Mouse (Mus musculus) spleen, postnatal 14 days (tissue): ENCODE measurements around the gene Spdef.

Experiments
- DNase-seq, 2 experiments: peaks; one replicate each; pipeline ENCODE4 v3.0.0; 2021 to 2022; ENCODE audit warnings: low spot score in 2 of 2

Spdef gene

DNA sequence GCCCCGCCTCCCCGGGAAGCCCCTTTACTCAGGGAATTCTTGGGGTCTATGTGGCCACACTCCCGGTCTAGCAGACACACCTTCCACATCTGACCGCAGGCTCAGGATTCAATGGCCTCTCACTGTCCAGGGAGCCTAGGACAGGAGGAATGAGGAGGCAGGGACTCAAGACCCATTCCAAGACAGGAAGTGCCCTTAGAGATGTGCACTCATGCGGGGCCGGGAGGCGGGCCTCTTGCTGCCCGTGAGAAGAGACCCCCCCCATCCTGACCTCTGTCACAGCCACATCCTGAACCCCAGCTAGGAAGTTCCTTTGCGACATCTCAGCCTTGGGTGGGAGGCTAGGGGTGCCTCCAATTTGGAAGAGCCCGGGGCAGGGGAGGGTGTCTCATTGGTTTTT lies 3.7 kb downstream of the Spdef start:
- DNase-seq, result no peak

DNA sequence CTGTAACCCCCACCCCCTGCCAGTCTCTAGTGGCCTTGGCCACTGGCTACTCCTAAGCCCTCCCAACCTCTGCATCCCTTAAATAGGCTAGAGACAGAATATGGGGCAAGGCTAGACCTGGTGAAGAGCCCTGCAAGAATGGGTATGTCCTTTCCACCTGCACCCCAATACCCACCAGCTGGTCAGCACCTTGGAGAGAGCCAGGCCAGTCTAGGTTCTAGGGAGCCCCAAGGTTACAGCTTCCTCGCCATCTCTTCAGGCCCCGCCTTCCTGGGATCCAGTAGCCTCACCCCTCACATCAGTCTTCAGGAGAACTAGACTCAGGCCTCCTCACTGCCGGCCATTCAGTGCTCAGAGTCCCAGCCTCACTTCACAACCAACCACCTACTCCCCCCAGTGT lies 4.4 kb downstream of the Spdef start:
- DNase-seq, result no peak

DNA sequence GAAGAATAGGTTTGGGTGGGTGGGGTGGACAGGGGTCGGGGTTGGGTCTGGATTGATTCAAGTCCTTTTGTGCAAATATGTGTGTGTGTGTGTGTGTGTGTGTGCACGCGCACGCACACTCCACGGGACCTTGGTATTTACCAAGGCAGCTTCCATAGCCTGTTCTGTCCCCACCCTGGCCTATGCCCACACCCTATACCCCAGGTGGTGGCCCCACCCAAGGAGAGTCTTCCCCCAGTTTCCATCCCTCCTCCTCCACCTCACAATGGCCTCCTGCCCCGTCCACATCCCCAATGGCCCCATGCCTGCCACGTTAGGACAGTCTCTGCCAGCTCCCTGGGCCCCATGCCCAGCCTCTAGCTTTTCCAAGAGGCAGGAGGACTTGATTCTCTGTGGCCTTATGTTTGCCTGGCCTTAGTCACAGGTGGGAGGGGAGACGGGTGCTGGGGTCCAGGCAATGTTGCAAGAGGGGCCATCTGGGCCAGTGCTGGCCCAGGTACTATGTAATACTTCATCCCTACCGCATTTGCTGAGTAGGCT lies 7.6 kb downstream of the Spdef start:
- DNase-seq, result no peak

DNA sequence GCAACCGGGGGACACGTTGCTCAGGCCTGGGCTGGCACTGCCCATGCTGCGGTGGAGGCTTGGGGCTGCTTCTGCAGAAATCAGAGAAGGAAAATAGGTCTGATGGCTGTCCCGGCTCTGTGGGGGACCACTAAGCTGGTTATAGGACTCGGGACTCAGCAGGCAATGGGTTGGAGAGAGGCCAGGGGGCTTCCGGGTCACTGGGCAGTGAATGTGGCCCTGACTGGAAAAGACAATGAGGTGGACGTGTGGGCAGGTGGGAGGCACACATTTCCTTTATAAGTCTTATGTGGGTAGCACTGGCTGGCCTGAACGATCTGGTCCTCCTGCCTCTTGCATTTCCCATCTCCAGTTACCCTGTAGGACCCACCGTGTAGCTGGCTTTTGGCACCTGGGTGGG lies 8.4 kb downstream of the Spdef start:
- DNase-seq, result no peak

DNA sequence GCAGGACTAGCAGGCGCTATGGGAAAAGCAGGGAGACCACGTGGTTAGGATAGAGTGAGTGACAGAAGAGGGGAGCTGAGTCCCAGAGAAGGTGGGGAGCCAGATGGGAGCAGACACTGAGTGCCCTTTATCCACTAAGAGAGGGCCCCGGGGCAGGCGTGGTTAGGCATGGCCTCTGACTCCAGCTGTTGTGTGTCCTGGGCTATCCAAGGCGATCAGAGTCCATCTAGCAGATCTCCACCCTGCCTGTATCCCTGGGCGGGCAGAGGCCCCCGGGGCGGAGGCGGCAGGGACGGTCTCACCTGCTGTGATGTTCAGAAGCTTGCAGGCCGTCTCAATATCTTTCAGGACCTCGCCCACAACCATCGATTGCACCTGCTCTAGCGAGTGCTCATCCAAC lies 9.1 kb downstream of the Spdef start:
- DNase-seq, result no peak

DNA sequence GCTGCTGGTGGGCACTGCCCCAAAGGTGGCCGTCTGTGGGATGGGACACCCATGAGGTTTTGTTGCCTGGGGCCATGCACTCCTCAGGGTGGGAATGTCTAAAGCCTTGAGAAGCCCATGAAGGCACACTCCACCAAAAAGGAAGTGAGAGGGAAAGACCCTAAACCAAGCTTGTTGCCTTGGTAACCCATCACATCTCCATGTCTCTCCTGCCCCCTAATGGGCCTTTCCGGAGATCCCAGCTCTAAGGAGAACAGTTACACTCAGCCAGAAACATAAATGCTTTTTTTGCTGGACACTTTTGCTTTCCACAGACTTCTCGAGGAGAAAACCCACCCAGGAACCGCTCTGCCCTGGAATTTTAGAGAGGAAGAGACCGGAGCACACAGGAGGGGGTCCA lies 10.5 kb downstream of the Spdef start:
- DNase-seq, result no peak

DNA sequence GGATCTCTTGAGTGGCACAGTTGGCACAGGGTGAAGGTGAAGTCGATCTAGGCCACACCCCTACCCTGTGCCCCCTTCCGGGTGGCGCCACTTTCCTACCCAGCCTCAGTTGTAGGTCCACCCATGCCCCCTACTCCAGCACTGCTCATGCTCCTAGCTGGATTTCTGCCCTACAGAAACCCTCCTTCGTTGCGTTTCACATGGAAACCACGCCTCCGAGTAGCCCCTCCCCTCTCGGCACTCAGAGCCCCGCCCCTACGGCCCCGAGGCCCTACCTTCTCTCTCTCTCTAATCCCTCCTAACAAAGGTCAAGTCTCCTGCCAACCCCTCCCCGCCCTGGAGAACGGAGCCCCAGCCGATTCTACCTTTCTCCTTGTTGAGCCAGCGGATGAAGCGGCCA lies 12.0 kb downstream of the Spdef start:
- DNase-seq, result no peak

DNA sequence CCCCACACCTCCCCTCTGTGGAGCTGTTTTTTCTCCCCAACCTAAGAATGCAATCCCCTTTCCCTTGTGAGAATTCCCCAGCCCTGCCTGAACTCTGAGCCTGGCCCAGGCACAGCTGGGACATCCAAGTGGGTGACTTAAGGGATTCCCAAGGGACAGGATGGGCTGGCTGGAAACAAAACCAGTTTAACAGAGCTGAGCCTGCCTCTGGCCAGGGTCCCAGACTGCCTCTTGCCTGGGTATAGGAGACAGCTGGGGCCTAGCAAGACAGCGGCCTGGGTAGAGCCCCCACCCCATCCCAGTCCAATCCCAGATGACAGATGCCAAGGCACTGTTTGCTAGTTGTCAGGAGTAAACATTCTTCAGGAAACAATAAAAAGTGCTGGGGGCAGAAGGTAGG lies 15.9 kb downstream of the Spdef start:
- DNase-seq, result no peak

DNA sequence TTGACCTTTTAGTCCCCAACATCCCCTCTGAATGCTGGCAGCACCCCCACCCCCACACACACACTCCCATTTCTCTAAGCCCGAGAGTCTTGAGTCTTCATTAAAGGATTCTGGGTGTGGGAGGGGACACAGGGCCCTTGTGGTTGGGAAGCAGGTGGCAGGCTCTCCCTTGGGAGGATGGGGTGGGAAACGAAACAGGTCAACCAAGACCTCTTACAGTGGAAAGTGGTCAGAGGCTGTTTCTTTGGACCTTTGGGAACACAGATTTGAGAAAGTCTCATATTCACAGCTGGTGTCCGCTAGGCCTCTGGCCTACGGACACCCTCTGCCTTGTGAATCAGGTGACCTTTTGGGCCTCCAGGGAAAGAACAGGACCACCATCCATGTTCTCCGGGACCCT lies 19.1 kb downstream of the Spdef start:
- DNase-seq, result no peak

DNA sequence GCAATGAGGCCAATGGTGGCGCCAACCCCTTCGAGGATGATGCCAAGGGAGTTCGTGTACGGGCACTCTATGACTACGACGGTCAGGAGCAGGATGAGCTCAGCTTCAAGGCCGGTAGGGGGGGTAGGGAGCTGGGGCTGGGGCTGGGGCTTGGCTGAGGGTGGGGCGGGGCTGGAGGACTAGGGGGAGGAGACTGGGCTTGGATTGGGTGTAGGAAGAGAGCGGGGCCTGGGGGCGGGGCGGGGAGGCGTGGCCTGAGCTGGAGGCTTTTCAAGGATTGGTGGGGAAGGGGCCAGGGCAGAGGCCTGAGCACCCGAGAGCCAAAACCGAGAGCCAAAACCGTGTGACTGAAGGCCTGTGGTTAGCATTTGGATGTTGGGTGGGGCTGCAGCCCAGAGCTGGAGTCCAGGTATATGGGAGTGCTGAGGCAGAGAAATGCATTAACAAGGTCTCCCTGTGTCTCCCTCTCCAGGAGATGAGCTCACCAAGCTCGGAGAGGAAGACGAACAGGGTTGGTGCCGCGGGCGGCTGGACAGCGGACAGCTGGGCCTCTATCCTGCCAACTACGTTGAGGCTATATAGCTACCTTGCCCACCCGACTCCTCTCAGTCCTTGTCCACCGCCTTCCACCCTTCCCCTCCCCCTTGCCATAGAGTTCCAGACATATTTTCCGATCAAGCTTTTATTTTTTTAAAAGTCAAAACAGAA lies 20.6 kb downstream of the Spdef start:
- DNase-seq, result peak in 1 of 2 experiments; percentile 33

DNA sequence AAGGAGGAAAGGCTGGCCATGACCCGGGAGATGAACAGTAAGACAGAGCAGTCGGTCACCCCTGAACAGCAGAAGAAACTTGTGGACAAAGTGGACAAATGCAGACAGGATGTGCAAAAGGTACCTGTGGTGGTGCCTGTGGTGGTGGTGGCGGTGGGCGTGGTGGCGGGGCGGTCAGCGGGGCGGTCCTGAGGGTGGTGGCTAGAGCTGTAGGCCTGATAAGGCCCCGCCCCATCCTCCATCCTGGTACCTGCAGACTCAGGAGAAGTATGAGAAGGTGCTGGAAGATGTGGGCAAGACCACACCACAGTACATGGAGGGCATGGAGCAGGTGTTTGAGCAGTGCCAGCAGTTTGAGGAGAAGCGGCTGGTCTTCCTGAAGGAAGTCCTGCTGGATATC lies 23.1 kb downstream of the Spdef start:
- no peak for DNase-seq

DNA sequence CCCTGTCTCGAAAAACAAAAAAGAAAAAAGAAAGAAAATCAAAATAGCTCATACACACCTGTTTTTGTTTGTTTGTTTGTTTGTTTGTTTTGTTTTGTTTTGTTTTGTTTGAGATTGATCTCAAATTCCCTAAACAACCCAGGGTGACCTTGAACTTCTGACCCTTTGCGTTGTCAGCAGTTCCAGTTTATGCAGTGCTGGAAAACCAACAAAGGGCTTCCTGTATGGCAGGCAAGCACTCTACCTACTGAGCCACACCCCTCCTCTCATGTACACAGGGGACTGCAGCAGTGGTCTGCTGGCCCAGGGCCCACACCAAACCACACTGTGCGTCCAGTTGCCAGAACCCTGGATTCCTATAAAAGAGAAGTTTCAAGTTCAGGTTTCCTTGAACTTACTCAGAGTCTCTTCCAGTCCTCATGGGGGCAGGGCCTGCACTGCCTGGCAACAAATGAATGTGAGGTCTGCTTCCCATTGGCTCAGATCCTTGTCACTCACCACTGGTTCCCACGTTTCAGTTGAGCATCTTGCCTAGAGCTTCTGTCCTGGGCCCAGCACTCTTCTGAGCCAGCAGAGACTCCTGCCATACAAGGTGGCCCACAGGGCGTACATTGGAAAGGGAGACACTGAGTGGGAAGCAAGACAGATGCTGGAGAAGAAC lies 24.7 kb downstream of the Spdef start:
- DNase-seq, result no peak

DNA sequence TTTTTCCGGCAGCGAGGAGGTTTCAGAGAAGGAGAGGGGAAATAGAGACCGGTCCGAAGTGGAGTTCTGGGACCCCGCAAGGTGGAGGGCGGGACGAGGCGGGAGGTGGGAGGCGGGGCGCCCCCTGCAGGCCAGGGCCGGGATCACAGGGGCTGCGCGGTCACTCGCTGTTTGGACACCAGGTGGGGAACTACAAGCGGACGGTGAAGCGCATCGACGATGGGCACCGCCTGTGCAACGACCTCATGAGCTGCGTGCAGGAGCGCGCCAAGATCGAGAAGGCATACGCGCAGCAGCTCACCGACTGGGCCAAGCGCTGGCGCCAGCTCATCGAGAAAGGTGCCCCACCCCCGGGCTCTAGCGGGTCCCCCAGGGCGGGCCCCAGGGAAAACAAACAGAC lies 26.2 kb downstream of the Spdef start:
- DNase-seq, result peak in 1 of 2 experiments; percentile 28

DNA sequence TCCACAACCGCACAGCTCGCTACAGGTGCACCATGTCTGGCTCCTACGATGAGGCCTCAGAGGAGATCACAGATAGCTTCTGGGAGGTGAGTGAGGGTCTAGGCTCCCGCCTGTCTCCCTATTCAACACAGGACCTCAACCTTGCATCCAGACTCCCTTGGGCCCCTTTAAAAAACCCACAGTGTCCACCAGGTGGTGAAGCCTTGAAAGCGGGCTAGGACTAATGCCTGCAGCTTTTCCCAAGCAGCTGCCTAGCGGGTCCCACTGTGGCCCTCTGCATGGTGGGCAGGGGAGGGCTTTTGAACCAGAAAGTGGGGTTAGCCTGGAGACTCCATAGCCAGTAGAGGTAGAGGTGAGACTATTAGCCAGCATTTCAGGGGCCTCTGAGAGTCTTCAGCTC lies 26.9 kb downstream of the Spdef start:
- no peak for DNase-seq

DNA sequence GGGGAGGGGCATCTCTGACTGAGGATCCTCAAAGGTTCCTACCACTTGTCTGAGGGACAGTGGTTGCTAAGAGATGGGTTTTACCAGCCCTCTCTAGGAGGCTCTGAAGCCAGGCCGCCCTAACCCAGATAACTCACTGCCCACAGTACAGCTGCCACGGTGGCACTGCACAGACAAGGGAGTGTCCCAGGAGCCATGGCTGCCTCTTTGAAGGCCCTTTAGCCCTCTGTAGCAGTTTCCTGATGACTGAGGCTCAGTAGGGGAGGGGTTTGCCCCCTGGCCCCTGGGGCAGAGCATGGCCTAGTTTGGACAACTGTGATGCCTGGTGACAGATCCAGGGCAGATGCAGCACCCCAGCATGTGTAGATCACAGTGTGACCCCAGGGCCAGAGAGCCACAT lies 27.9 kb downstream of the Spdef start:
- no peak for DNase-seq

DNA sequence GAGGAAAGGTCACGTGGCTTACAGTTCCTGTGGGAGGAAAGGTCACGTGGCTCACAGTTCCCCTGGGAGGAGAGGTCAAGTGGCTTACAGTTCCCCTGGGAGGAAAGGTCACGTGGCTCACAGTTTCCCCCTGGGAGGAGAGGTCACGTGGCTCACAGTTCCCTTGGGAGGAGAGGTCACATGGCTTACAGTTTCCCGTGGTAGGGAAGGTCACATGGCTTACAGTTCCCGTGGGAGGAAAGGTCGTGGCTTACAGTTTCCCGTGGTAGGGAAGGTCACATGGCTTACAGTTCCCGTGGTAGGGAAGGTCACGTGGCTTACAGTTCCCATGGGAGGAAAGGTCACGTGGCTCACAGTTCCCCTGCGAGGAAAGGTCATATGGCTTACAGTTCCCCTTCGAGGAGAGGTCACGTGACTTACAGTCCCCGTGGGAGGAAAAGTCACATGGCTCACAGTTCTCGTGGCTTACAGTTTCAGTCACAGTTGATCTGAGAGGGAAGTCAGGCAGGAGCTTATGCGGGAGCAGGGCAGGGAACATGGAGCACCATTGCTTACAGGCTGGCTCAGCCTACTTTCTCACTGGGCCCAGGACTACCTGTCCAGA lies 29.0 kb downstream of the Spdef start:
- no peak for DNase-seq

DNA sequence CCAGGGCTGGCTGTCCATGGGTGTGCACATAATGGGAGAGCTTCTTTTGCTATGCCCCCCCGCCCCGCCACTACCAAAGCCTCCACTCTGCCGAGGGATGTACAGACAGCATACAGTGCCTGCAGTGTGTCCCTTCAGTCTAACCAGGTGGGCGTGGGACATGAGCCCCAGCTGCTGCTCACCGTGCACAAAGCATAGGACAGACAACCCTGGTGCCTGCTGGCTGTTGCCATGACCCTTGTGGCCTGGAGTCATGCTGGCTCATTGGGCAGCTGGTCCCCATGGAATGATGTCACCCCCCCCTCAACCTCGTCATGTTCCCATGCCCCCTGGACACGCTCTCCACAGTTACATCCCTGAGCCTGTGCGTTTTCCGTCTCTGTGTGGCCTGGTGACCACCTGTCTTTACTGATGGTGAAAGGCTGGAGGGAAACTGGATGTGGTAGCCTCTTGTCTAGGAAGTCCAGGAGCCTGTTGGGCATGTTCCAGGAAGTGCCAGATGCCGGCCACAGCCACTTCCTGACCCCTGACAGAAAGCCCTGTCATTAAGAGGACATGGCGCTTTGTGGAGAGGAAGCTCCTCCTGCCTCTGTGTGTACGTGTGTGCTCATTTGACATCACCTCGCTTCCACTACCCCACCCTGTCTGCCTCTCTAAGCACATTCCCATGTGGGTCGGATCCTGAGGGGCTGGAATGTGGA lies 37.6 kb downstream of the Spdef start:
- DNase-seq, result no peak

DNA sequence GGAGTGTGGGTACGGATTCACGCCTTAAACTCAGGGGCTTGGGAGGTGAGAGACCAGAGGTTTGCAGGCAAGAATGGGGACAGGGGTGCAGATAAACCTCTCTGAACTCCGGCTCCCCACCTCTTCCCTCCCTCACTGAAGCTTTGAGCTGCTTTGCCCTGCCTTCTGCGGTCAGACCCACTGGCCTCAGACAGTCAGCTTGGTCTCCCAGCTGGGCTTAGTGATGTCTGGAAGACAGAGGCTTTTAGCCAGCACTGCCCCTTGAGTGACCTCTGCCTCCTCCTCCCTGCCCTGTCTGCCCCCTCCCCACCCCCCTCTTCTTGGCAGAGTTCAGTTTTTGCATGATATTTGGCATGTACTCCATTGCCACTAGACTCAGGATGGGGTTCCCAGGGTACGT lies 42.4 kb downstream of the Spdef start:
- DNase-seq, result no peak

DNA sequence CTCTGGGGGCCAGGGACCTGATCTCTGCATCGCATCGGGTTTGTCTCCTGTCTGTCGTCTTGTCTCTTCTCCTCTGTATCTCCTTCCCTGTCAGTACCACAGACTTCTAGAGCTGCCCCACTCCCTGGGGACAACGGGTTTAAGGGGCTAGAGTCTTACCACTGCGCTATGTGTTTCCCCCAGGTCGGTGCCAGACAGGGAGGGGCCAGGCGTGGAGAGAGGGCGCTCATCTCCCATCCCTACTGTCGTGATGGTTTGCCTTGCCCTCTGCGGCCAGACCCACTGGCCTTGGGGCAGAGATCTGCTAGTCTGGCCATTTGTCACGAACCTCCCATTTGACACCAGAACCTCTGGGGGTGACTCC lies 43.2 kb downstream of the Spdef start:
- no peak for DNase-seq

DNA sequence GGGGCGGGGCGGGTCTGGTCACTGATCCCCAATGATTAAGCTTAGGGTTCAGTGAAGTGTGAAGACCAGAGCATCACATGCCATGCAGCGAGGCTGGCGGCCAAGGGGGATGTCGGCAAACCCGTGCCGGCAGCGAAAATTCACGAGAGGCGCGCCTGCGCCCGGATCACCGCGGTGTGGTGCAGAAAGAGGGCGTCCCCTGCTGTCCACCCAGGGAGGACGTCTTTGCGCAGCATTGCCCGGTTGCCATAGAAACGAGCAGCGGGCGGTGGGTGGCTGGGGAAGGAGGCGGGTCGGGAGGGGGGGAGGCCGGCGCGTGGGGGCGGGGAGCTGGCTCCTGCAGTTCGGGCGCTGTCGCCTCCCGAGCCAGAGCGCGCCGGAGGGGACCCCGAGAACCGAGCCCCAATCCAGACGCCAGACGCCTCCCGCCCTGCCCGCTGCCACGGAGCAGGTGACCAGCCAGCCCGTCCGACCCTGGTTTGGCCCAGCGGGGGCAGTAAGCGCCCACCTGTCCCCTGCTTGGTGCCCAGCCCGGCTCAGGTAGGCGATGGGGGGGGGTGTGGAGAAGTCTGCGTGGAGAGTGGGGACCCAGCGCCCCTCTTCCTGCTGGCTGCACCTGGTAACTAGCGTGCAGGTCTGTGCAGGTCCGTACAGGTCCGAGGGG lies 43.7 kb downstream of the Spdef start:
- DNase-seq, result no peak

DNA sequence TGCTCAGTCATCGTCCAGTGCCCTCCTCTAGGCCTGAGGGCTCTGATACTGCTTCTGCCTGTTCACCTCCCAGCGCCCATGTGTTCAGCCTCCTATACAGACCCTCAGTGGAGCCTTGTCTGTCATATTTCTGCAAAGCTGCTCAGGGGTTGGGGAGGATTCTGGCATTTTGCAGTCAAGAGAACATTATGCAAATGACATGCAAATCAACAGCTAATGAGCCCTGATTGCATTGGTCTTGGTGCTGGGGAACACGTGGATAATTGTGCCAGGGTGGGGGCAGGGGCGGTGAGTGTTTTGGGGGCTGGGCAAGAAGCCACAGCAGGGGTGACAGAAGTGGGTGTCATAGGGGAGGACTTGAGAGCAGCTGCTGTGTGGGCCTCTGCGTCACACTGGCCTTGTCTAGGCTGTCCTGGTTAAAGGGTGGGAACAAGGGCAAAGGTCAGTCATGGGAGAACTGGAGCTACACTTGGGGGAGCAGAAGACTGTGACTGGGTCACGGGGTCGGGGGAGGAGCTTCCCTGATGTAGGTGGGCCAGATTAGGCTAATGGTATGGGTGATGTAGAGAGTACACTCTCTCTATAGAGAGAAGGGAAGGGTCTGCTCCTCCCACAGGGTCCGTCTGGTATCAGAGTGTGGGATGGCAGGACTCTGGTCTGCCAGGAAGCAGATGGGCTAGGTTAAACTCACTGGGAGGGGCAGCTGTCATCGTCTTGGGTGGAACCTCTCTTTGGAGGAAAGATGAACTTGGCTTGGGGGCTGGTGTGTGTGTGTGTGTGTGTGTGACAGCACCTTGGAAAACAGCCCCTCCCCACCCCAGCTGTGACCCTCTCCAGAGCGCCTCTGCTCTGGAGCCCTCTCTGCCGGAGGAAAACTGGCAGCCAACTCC lies 49.6 kb downstream of the Spdef start:
- DNase-seq, result no peak
